Mouse (Mus musculus): Measurements from ENCODE around the gene Mon1b. TPM values are rescaled to one million over a fixed set of nuclear protein-coding genes. Genes with fewer than 3 reads are reported as not detected.

The Mon1b gene
- 9.9 TPM for polyA plus RNA-seq (2014; fragmentation: Illumina TruSeq; extraction: RNeasy Lipid Tissue Mini Kit (QIAGEN cat#74804); ENCODE audit: low read depth, low replicate concordance)

GRCm38 (mm10) chr8:113634670-113635591 is at the start of gene Mon1b:
TSS of gene Mon1b (plus strand) at chr8:113635587.

GRCm38 (mm10) chr8:113642926-113643325 is 7.5 kb downstream of the Mon1b start, which contains the start of gene Syce1l:
TSS of gene Syce1l (plus strand) at chr8:113643213.

Other genes starting within 250 kb of the Mon1b start
- gene Syce1l, start 7.6 kb downstream of the Mon1b start, polyA plus RNA-seq (2014; fragmentation: Illumina TruSeq; extraction: RNeasy Lipid Tissue Mini Kit (QIAGEN cat#74804); ENCODE audit: low read depth, low replicate concordance): 1.5 TPM
- gene Adamts18, start 213.2 kb downstream of the Mon1b start, polyA plus RNA-seq (2014; fragmentation: Illumina TruSeq; extraction: RNeasy Lipid Tissue Mini Kit (QIAGEN cat#74804); ENCODE audit: low read depth, low replicate concordance): 0.19 TPM